Mouse (Mus musculus) testis, adult 2 months (tissue): ENCODE results near the gene Ddx58.

Experiments used
- CTCF ChIP-seq: fragments of 200-500 bp; IDR thresholded peaks from 2 replicates; pipeline ENCODE4 v1.5.1; 2012; ENCODE audit warnings: low read depth, mild to moderate bottlenecking, inconsistent platforms, low read length, moderate library complexity; ENCODE audit not compliant: control insufficient read depth, insufficient read depth, insufficient replicate concordance
- POLR2A ChIP-seq: fragments of 200-500 bp; IDR thresholded peaks from 2 replicates; pipeline ENCODE4 v1.6.1; 2012; ENCODE audit warnings: low read depth, mild to moderate bottlenecking, inconsistent platforms, low read length, moderate library complexity; ENCODE audit not compliant: control insufficient read depth

GRCm38 (mm10) chr4:40204374-40204773, 35.3 kb downstream of the Ddx58 start:
- no peak for TF ChIP-seq POLR2A
- TF ChIP-seq CTCF: no peak
